Mouse (Mus musculus) neural tube, embryonic 14.5 days (tissue): Measurements from ENCODE around the gene Palb2. TPM values are rescaled to one million over a fixed set of nuclear protein-coding genes. Genes with fewer than 3 reads are reported as not detected.
A peak's percentile ranks its signal among the peaks of the same experiment; 100 is the strongest.
"Not testable (repeated sequence)": the region's sequence is repeated elsewhere in the genome, so short reads cannot be mapped to it uniquely, and the experiment has no call there.

Experiments
- ATAC-seq: fragments of 200-750 bp; cut with Nextera tagmentation; 2 replicates; pipeline ENCODE4 v1.8.0; 2017; ENCODE audit warnings: low read depth, mild to moderate bottlenecking, moderate TSS enrichment, moderate library complexity
- H3K27ac ChIP-seq: fragments of 300-500 bp; sonication (generic); 2 replicates; pipeline ENCODE4 v1.5.1; 2014; ENCODE audit warnings: low read depth, mild to moderate bottlenecking, control low read depth, low read length, moderate library complexity, mixed read lengths
- H3K27me3 ChIP-seq: fragments of 300-500 bp; sonication (generic); 2 replicates; pipeline ENCODE4 v1.6.1; 2014; ENCODE audit warnings: low read length; ENCODE audit not compliant: control insufficient read depth, insufficient read depth
- H3K36me3 ChIP-seq: fragments of 300-500 bp; sonication (generic); 2 replicates; pipeline ENCODE4 v1.6.1; 2014; ENCODE audit warnings: low read length, mixed read lengths; ENCODE audit not compliant: control insufficient read depth, insufficient read depth
- H3K4me1 ChIP-seq: fragments of 300-500 bp; sonication (generic); 2 replicates; pipeline ENCODE4 v1.6.1; 2014; ENCODE audit warnings: low read length; ENCODE audit not compliant: control insufficient read depth, insufficient read depth
- H3K4me2 ChIP-seq: fragments of 300-500 bp; sonication (generic); 2 replicates; pipeline ENCODE4 v1.6.1; 2014; ENCODE audit warnings: mild to moderate bottlenecking, low read depth, low read length, control low read depth
- H3K4me3 ChIP-seq: fragments of 300-500 bp; sonication (generic); 2 replicates; pipeline ENCODE4 v1.5.1; 2014; ENCODE audit warnings: low read depth, low read length, control low read depth, mixed read lengths
- H3K9ac ChIP-seq: fragments of 300-500 bp; sonication (generic); replicated peaks from 2 replicates; pipeline ENCODE4 v1.6.1; 2014; ENCODE audit warnings: low read depth, mild to moderate bottlenecking, control low read depth, low read length, mixed read lengths
- H3K9me3 ChIP-seq: fragments of 300-500 bp; sonication (generic); 2 replicates; pipeline ENCODE4 v1.6.1; 2016; ENCODE audit warnings: low read length; ENCODE audit not compliant: control insufficient read depth
- WGBS: fragments of 180-500 bp; shearing (Covaris S2); extraction: QIAGEN DNeasy Blood & Tissue Kit; methylation state at CpG from one replicate; pipeline ENCODE4 v1.1.7; 2014; 5-methylcytosine and 5-hydroxymethylcytosine counted together
- polyA plus RNA-seq: library from polyadenylated mRNA; unstranded; fragments of >200 nt; fragmentation: Nextera tagmentation; extraction: Ambion mirVana; gene quantifications from 2 replicates; pipeline ENCODE4 v1.2.1, GENCODE M21; 2014

Palb2 gene
- polyA plus RNA-seq, 1 experiment from 2014 or later: 5.3 TPM

GRCm38 (mm10) chr7:122123518-122123917, 9.3 kb downstream of the Palb2 start:
- no peak overlapping the region for H3K4me2 ChIP-seq
- no peaks in the 10 kb centered on the region for H3K4me1 ChIP-seq
- H3K9ac ChIP-seq: no peak overlapping the region
- H3K27me3 ChIP-seq: no peaks in the 10 kb centered on the region
- H3K36me3 ChIP-seq: peaks cover 10% of the 10 kb centered on the region; the same call in 1 of the 2 replicates
- no peak for ATAC-seq
- WGBS: 89% methylated on average over 4 of the region's 4 CpGs
- H3K9me3 ChIP-seq: no peaks in the 10 kb centered on the region
- H3K27ac ChIP-seq: no peak overlapping the region
- H3K4me3 ChIP-seq: no peak overlapping the region

DNA sequence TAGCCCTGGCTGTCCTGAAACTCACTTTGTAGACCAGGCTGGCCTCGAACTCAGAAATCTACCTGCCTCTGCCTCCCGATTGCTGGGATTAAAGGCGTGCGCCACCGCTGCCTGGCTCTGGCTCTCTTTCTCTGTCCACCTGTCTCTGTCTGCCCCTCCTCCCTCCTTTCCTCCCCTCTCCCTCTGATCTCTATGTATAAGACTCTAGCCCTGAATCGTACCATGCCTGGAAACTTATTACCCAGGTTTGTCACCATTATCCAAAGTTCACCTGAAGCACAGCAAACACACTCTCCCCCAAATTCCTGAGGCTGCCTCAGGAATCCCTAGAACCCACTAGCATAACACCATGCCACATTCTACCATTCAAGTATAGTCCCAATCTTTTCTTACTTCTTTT, 24.6 kb downstream of the Palb2 start:
- ATAC-seq: no peak
- Histone ChIP-seq H3K4me2 (no peak overlapping the region), H3K9me3 (no peaks in the 10 kb centered on the region), H3K36me3 (peaks cover 3% of the 10 kb centered on the region; the same call in 1 of the 2 replicates), H3K4me3 (no peak overlapping the region), H3K4me1 (no peaks in the 10 kb centered on the region), H3K27me3 (no peaks in the 10 kb centered on the region), H3K9ac (no peak overlapping the region), H3K27ac (no peak overlapping the region)
- 93% methylated on average over 6 of the region's 6 CpGs for WGBS

DNA sequence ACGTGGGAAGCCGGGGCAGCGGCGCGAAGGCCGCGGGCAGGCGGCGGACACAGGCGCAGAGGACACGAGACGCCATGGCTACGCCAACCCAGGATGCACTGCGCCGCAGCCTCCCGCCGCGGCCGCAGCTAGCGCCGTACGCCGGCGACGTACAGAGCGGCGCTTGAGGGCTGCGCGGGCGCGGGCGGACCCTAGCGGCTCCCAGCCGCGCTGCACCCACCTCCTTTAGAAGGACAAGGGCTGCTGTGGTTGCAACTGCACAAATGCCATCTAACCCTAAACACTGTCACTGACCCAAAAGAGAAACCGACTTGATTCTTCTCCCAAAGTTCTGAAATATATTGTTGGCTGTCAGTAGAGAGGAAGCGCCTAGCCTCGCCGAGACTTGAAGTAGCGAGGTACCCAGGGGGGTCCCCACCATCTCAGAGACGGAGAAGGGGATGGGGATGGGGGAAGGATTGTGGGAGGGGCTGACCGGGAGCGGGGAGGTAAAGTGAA, 31.0 kb downstream of the Palb2 start, which contains the start of gene Ndufab1:
Gene Ndufab1 (minus strand): TSS at position 140 of the 498 bp plus-strand sequence.
- peaks cover 6% of the 10 kb centered on the region for H3K4me1 ChIP-seq
- WGBS: under 1% methylated on average over 36 of the region's 43 CpGs
- H3K9me3 ChIP-seq: no peaks in the 10 kb centered on the region
- peak within 1 kb of the TSS; percentile 64 for H3K4me2 ChIP-seq
- peak within 1 kb of the TSS; percentile 82 for H3K9ac ChIP-seq
- H3K27me3 ChIP-seq: no peaks in the 10 kb centered on the region
- peak within 1 kb of the TSS; percentile 71 for H3K4me3 ChIP-seq
- H3K36me3 ChIP-seq: peaks cover 6% of the 10 kb centered on the region; the same call in 1 of the 2 replicates
- ATAC-seq: peak; percentile 99
- H3K27ac ChIP-seq: peak within 1 kb of the TSS; percentile 39; the same call in 1 of the 2 replicates

GRCm38 (mm10) chr7:122101014-122101746, 31.6 kb downstream of the Palb2 start:
- peak; percentile 79 for ATAC-seq

DNA sequence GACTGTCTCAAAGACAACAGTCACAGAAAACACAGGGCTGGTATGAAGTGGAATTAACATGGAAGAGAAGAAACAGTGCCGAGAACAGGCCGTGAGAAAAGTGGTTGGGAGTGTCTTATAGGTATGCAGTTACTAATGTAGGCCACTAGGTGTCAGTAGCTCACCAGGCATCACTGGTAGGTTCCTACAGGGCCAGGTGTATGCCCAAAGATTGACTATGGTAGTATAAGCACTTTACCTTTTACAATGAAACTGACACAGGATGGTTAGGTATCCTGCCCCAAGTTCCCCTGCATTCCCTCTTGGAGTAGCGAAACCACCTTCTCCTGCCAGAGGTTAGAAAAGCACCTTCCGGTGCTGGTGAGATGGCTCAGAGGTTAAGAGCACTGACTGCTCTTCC, 33.6 kb downstream of the Palb2 start:
- peaks cover 6% of the 10 kb centered on the region for H3K4me1 ChIP-seq
- H3K9me3 ChIP-seq: no peaks in the 10 kb centered on the region
- H3K4me3 ChIP-seq: no peak overlapping the region
- H3K9ac ChIP-seq: no peak overlapping the region
- WGBS: 72% methylated on average over 4 of the region's 4 CpGs
- no peak overlapping the region for H3K4me2 ChIP-seq
- no peak for ATAC-seq
- H3K27me3 ChIP-seq: no peaks in the 10 kb centered on the region
- H3K27ac ChIP-seq: no peak overlapping the region
- H3K36me3 ChIP-seq: peaks cover 29% of the 10 kb centered on the region

More at GRCm38 (mm10) chr7:122101014-122101746, 31.6 kb downstream of the Palb2 start:
- Histone ChIP-seq H3K4me2 (peak overlapping the region; percentile 64), H3K36me3 (peaks cover 10% of the 10 kb centered on the region), H3K9ac (peak overlapping the region; percentile 82), H3K27ac (peak overlapping the region; percentile 39; the same call in 1 of the 2 replicates), H3K4me3 (peak overlapping the region; percentile 71)
- H3K27me3 ChIP-seq, H3K9me3 ChIP-seq, H3K4me1 ChIP-seq: not testable (repeated sequence)
- whole genome bisulfite sequencing: 8% methylated on average over 25 of the region's 28 CpGs

- H3K36me3 ChIP-seq: peaks cover 31% of the 10 kb centered on the region
Observed at GRCm38 (mm10) chr7:122098009-122098408, 34.8 kb downstream of the Palb2 start.

DNA sequence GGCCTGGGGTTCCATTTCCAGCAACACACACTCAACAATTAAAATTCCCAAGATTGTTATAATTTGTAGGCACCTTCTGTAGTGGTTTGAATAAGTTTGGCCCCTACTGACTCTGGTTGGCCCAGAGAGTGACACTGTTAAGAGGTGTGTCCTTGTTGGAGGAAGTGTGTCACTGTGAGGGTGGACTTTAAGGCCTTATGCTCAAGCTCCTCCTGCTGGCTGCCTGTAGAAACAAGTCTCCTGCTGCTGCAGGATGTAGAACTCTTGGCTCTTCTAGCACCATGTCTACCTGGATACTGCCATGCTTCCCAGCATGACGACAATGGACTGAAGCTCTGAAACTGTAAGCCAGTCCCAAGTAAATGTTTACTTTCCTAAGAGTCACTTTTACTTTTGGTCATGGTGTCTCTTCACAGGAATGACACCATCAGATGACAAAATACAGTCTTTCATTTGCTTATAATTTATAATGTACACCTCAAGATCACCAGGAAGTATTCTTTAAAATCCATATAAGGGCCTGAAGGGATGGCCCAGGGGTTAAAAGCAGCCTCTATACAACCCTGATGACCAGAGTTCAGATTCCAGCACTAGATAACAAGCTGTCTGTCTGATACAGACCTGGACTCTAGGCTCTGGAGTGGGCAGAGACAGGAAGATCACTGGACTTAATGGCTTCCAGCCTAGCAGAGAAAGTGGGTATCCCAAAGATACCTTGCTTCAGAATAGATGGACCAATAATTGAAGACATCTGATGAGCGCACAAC, 38.0 kb downstream of the Palb2 start:
- ATAC-seq: no peak
- Histone ChIP-seq H3K4me2 (no peak overlapping the region), H3K4me3 (no peak overlapping the region), H3K36me3 (peaks cover 51% of the 10 kb centered on the region), H3K9ac (no peak overlapping the region), H3K27me3 (no peaks in the 10 kb centered on the region), H3K27ac (no peak overlapping the region), H3K4me1 (no peaks in the 10 kb centered on the region), H3K9me3 (no peaks in the 10 kb centered on the region)
- 95% methylated on average over 2 of the region's 2 CpGs for WGBS

More at GRCm38 (mm10) chr7:122098009-122098408, 34.8 kb downstream of the Palb2 start:
- H3K27me3 ChIP-seq: no peaks in the 10 kb centered on the region
- no peak overlapping the region for H3K4me3 ChIP-seq
- peaks cover 6% of the 10 kb centered on the region for H3K4me1 ChIP-seq
- no peak for ATAC-seq
- no peak overlapping the region for H3K27ac ChIP-seq
- no peak overlapping the region for H3K9ac ChIP-seq
- WGBS: 95% methylated on average over 3 of the region's 3 CpGs
- H3K9me3 ChIP-seq: no peaks in the 10 kb centered on the region
- no peak overlapping the region for H3K4me2 ChIP-seq

DNA sequence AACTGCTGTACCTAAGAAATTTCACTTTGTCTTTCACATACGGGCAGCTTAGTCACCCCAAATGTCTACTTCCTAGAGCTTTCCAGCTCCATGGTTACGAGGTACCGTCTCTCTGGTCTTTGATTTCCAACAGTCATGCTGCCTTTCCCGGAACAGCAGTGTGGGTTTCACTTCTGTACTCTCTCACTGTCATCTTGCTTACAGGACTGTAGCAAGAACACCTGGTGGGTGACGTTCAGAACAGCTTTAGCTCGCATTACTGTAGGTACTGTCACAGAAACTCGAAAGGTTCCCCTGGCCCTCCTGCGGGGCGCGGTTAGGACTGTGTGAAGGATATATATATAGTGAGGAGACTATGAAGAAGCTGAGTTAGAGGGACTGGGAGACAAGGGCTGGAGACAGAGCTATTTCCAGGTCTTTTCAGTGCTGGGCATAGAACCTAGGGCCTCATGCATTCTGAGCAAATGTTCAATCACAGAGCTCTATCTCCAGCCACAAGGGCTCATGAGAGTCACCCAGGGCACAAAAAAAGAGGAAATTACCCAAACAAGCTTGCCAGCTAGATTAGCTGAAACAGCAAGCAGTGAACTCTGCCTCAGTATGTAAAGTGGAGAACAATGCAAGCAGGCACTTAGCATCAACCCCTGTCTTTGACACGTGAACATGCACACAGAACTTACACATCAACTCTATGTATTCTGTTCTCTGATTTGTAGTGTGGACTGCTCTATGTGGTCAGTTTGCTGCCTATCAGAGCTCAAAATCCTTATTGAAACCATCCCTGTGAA, 45.4 kb downstream of the Palb2 start:
- Histone ChIP-seq H3K4me1 (no peaks in the 10 kb centered on the region), H3K36me3 (peaks cover 47% of the 10 kb centered on the region), H3K9me3 (no peaks in the 10 kb centered on the region), H3K4me2 (no peak overlapping the region), H3K27me3 (no peaks in the 10 kb centered on the region), H3K27ac (no peak overlapping the region), H3K4me3 (no peak overlapping the region), H3K9ac (no peak overlapping the region)
- 92% methylated on average over 11 of the region's 11 CpGs for WGBS
- no peak for ATAC-seq
